Mouse (Mus musculus): ENCODE measurements around the gene Glis1. TPM values are rescaled to one million over a fixed set of nuclear protein-coding genes. Genes with fewer than 3 reads are reported as not detected.
"Not testable (repeated sequence)": the region's sequence is repeated elsewhere in the genome, so short reads cannot be mapped to it uniquely, and the experiment has no call there.

Gene Glis1
- polyA plus RNA-seq, 1 experiment from 2014 or later = 1.0 TPM

GRCm38 (mm10) chr4:107593426-107593825 is 159.0 kb downstream of the Glis1 start:
- no peak overlapping the region for H3K27ac ChIP-seq (ENCODE audit: low read length)
- no peaks in the 10 kb centered on the region for H3K27me3 ChIP-seq (ENCODE audit: control insufficient read depth, insufficient read depth, low read depth, low read length)
- no peak overlapping the region for H3K4me3 ChIP-seq (ENCODE audit: low read length)
- H3K36me3 ChIP-seq (ENCODE audit: control insufficient read depth, insufficient read depth, low read length) = no peaks in the 10 kb centered on the region
- ATAC-seq (ENCODE audit: low read depth) = no peak
- H3K4me2 ChIP-seq (ENCODE audit: low read depth, low read length) = no peak overlapping the region
- H3K9ac ChIP-seq (ENCODE audit: low read length) = no peak overlapping the region
- WGBS = 82% methylated on average over 4 of the region's 4 CpGs
- no peaks in the 10 kb centered on the region for H3K9me3 ChIP-seq (ENCODE audit: control insufficient read depth, low read length)
- H3K4me1 ChIP-seq (replicated peaks; ENCODE audit: control insufficient read depth, insufficient read depth, low read length) = peaks cover 10% of the 10 kb centered on the region

GRCm38 (mm10) chr4:107597226-107597897 is 163.0 kb downstream of the Glis1 start:
- no peak for ATAC-seq (ENCODE audit: low read depth)
- H3K4me2 ChIP-seq (ENCODE audit: low read depth, low read length) = no peak overlapping the region
- no peaks in the 10 kb centered on the region for H3K36me3 ChIP-seq (ENCODE audit: control insufficient read depth, insufficient read depth, low read length)
- WGBS = 45% methylated on average over 9 of the region's 9 CpGs
- H3K4me3 ChIP-seq (ENCODE audit: low read length) = no peak overlapping the region
- H3K27me3 ChIP-seq (ENCODE audit: control insufficient read depth, insufficient read depth, low read depth, low read length) = no peaks in the 10 kb centered on the region
- H3K27ac ChIP-seq (ENCODE audit: low read length) = no peak overlapping the region
- peaks cover 10% of the 10 kb centered on the region for H3K4me1 ChIP-seq (replicated peaks; ENCODE audit: control insufficient read depth, insufficient read depth, low read length)
- no peak overlapping the region for H3K9ac ChIP-seq (ENCODE audit: low read length)
- H3K9me3 ChIP-seq (ENCODE audit: control insufficient read depth, low read length) = no peaks in the 10 kb centered on the region

GRCm38 (mm10) chr4:107597898-107598580 is 163.6 kb downstream of the Glis1 start:
- Histone ChIP-seq H3K4me1 (replicated peaks; ENCODE audit: control insufficient read depth, insufficient read depth, low read length) (peaks cover 10% of the 10 kb centered on the region), H3K27ac (ENCODE audit: low read length) (no peak overlapping the region), H3K9me3 (ENCODE audit: control insufficient read depth, low read length) (no peaks in the 10 kb centered on the region), H3K36me3 (ENCODE audit: control insufficient read depth, insufficient read depth, low read length) (no peaks in the 10 kb centered on the region), H3K4me2 (ENCODE audit: low read depth, low read length) (no peak overlapping the region), H3K4me3 (ENCODE audit: low read length) (no peak overlapping the region), H3K9ac (ENCODE audit: low read length) (no peak overlapping the region), H3K27me3 (ENCODE audit: control insufficient read depth, insufficient read depth, low read depth, low read length) (no peaks in the 10 kb centered on the region)
- WGBS = 13% methylated on average over 10 of the region's 10 CpGs
- ATAC-seq (ENCODE audit: low read depth) = peak; percentile 48; the same call in 1 of the 2 replicates

GRCm38 (mm10) chr4:107598581-107598958 is 164.2 kb downstream of the Glis1 start:
- ATAC-seq (ENCODE audit: low read depth); H3K9me3 ChIP-seq (ENCODE audit: control insufficient read depth, low read length); H3K4me3 ChIP-seq (ENCODE audit: low read length); H3K27ac ChIP-seq (ENCODE audit: low read length); H3K36me3 ChIP-seq (ENCODE audit: control insufficient read depth, insufficient read depth, low read length); H3K9ac ChIP-seq (ENCODE audit: low read length); H3K27me3 ChIP-seq (ENCODE audit: control insufficient read depth, insufficient read depth, low read depth, low read length); H3K4me2 ChIP-seq (ENCODE audit: low read depth, low read length): not testable (repeated sequence)
- peaks cover 10% of the 10 kb centered on the region for H3K4me1 ChIP-seq (replicated peaks; ENCODE audit: control insufficient read depth, insufficient read depth, low read length)
- 83% methylated on average over 5 of the region's 5 CpGs for WGBS

- no peak overlapping the region for H3K4me3 ChIP-seq (ENCODE audit: low read length)
- WGBS = 71% methylated on average over 7 of the region's 7 CpGs
- no peak for ATAC-seq (ENCODE audit: low read depth)
- no peak overlapping the region for H3K4me2 ChIP-seq (ENCODE audit: low read depth, low read length)
- H3K9me3 ChIP-seq (ENCODE audit: control insufficient read depth, low read length) = no peaks in the 10 kb centered on the region
- no peaks in the 10 kb centered on the region for H3K36me3 ChIP-seq (ENCODE audit: control insufficient read depth, insufficient read depth, low read length)
- no peak overlapping the region for H3K27ac ChIP-seq (ENCODE audit: low read length)
- peaks cover 9% of the 10 kb centered on the region for H3K4me1 ChIP-seq (replicated peaks; ENCODE audit: control insufficient read depth, insufficient read depth, low read length)
- no peaks in the 10 kb centered on the region for H3K27me3 ChIP-seq (ENCODE audit: control insufficient read depth, insufficient read depth, low read depth, low read length)
- no peak overlapping the region for H3K9ac ChIP-seq (ENCODE audit: low read length)
Observed at GRCm38 (mm10) chr4:107602284-107602683, 167.9 kb downstream of the Glis1 start.

- H3K36me3 ChIP-seq (ENCODE audit: control insufficient read depth, insufficient read depth, low read length) = no peaks in the 10 kb centered on the region
- H3K4me3 ChIP-seq (ENCODE audit: low read length) = no peak overlapping the region
- no peak overlapping the region for H3K27ac ChIP-seq (ENCODE audit: low read length)
- H3K4me1 ChIP-seq (replicated peaks; ENCODE audit: control insufficient read depth, insufficient read depth, low read length) = peaks cover 4% of the 10 kb centered on the region
- H3K9me3 ChIP-seq (ENCODE audit: control insufficient read depth, low read length) = no peaks in the 10 kb centered on the region
- peak; percentile 67 for ATAC-seq (ENCODE audit: low read depth)
- H3K27me3 ChIP-seq (ENCODE audit: control insufficient read depth, insufficient read depth, low read depth, low read length) = no peaks in the 10 kb centered on the region
- no peak overlapping the region for H3K4me2 ChIP-seq (ENCODE audit: low read depth, low read length)
- 70% methylated on average over 14 of the region's 14 CpGs for WGBS
- no peak overlapping the region for H3K9ac ChIP-seq (ENCODE audit: low read length)
Observed at GRCm38 (mm10) chr4:107602787-107603186, 168.4 kb downstream of the Glis1 start.

- no peaks in the 10 kb centered on the region for H3K36me3 ChIP-seq (ENCODE audit: control insufficient read depth, insufficient read depth, low read length)
- no peak overlapping the region for H3K27ac ChIP-seq (ENCODE audit: low read length)
- peaks cover under 1% of the 10 kb centered on the region; the same call in 1 of the 2 replicates for H3K4me1 ChIP-seq (replicated peaks; ENCODE audit: control insufficient read depth, insufficient read depth, low read length)
- ATAC-seq (ENCODE audit: low read depth) = no peak
- WGBS = 52% methylated on average over 7 of the region's 7 CpGs
- H3K9me3 ChIP-seq (ENCODE audit: control insufficient read depth, low read length) = no peaks in the 10 kb centered on the region
- no peak overlapping the region for H3K9ac ChIP-seq (ENCODE audit: low read length)
- no peak overlapping the region for H3K4me3 ChIP-seq (ENCODE audit: low read length)
- H3K4me2 ChIP-seq (ENCODE audit: low read depth, low read length) = no peak overlapping the region
- no peaks in the 10 kb centered on the region for H3K27me3 ChIP-seq (ENCODE audit: control insufficient read depth, insufficient read depth, low read depth, low read length)
Observed at GRCm38 (mm10) chr4:107603208-107603607, 168.8 kb downstream of the Glis1 start.

- Histone ChIP-seq H3K4me2 (ENCODE audit: low read depth, low read length) (no peak overlapping the region), H3K27ac (ENCODE audit: low read length) (no peak overlapping the region), H3K4me1 (replicated peaks; ENCODE audit: control insufficient read depth, insufficient read depth, low read length) (no peaks in the 10 kb centered on the region)
Observed at GRCm38 (mm10) chr4:107605964-107606602, 171.7 kb downstream of the Glis1 start.

GRCm38 (mm10) chr4:107609775-107610174 is 175.4 kb downstream of the Glis1 start:
- ATAC-seq (ENCODE audit: low read depth) = no peak
- Histone ChIP-seq H3K4me1 (replicated peaks; ENCODE audit: control insufficient read depth, insufficient read depth, low read length) (no peaks in the 10 kb centered on the region), H3K27me3 (ENCODE audit: control insufficient read depth, insufficient read depth, low read depth, low read length) (no peaks in the 10 kb centered on the region), H3K9ac (ENCODE audit: low read length) (no peak overlapping the region), H3K4me3 (ENCODE audit: low read length) (no peak overlapping the region), H3K4me2 (ENCODE audit: low read depth, low read length) (no peak overlapping the region), H3K9me3 (ENCODE audit: control insufficient read depth, low read length) (no peaks in the 10 kb centered on the region), H3K36me3 (ENCODE audit: control insufficient read depth, insufficient read depth, low read length) (no peaks in the 10 kb centered on the region), H3K27ac (ENCODE audit: low read length) (no peak overlapping the region)
- WGBS = 84% methylated on average over 8 of the region's 8 CpGs

More at GRCm38 (mm10) chr4:107605964-107606602, 171.7 kb downstream of the Glis1 start:
- H3K9ac ChIP-seq (ENCODE audit: low read length) = no peak overlapping the region
- no peaks in the 10 kb centered on the region for H3K9me3 ChIP-seq (ENCODE audit: control insufficient read depth, low read length)
- 76% methylated on average over 17 of the region's 17 CpGs for WGBS
- no peaks in the 10 kb centered on the region for H3K27me3 ChIP-seq (ENCODE audit: control insufficient read depth, insufficient read depth, low read depth, low read length)
- no peak overlapping the region for H3K4me3 ChIP-seq (ENCODE audit: low read length)
- H3K36me3 ChIP-seq (ENCODE audit: control insufficient read depth, insufficient read depth, low read length) = no peaks in the 10 kb centered on the region
- ATAC-seq (ENCODE audit: low read depth) = no peak
